Mouse (Mus musculus) urinary bladder, postnatal 36 days (tissue): ENCODE data around the gene Gm29554.
"Not testable (repeated sequence)": the region's sequence is repeated elsewhere in the genome, so short reads cannot be mapped to it uniquely, and the experiment has no call there.

Experiments
- DNase-seq, 2 experiments: peaks; one replicate each; pipeline ENCODE4 v3.0.0; 2022; ENCODE audit warnings: low spot score in 2 of 2, mixed read lengths in 1 of 2

Gm29554 gene

GRCm38 (mm10) chrY:12273632-12274031, at the start of gene Gm29554:
Gene Gm29554 (plus strand): TSS chrY:12273932.
- not testable (repeated sequence) for DNase-seq
